Mouse (Mus musculus): ENCODE results near the gene Rsad2. TPM values are rescaled to one million over a fixed set of nuclear protein-coding genes. Genes with fewer than 3 reads are reported as not detected.
A peak's percentile ranks its signal among the peaks of the same experiment; 100 is the strongest.
"Not testable (repeated sequence)": the region's sequence is repeated elsewhere in the genome, so short reads cannot be mapped to it uniquely, and the experiment has no call there.

Rsad2 gene
- polyA plus RNA-seq, 1 experiment from 2014 or later = 11.5 TPM

DNA sequence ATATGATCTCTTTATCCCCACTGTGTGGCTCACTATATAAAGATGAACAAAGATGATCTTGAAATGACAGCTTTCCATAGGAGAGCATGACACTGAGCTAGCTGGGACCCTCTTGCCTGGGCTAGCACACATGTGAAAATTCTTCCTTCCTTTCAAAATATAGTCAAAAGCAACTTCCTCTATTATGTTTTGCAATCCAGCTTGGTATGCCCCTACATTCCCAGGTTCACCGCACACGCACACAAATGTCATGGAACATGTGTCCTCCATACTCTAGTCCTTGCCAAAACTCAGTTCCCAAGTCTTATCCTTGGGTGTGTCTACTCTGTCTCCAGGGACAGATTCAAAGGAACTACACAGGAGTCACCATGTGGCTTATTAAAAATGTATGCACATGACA is 6.8 kb downstream of the Rsad2 start:
- Histone ChIP-seq H3K4me3 (ENCODE audit: low read depth, low read length) (no peak overlapping the region), H3K4me2 (replicated peaks; ENCODE audit: low read depth, low read length) (no peak overlapping the region), H3K4me1 (ENCODE audit: insufficient read depth, low read depth, low read length) (no peaks in the 10 kb centered on the region), H3K27me3 (replicated peaks; ENCODE audit: insufficient read depth, low read length) (no peaks in the 10 kb centered on the region), H3K9ac (replicated peaks; ENCODE audit: low read depth) (no peak overlapping the region), H3K27ac (ENCODE audit: low read length) (no peak overlapping the region), H3K36me3 (ENCODE audit: insufficient read depth, low read length) (no peaks in the 10 kb centered on the region), H3K9me3 (ENCODE audit: low read length) (no peaks in the 10 kb centered on the region)
- DNase-seq (ENCODE audit: low spot score) (no peak), ATAC-seq (no peak)
- TF ChIP-seq CTCF (IDR thresholded peaks at IDR 0.05) = no peak
- TF ChIP-seq EP300 (IDR thresholded peaks at IDR 0.05) = no peak
- WGBS = 94% methylated on average over 2 of the region's 2 CpGs

DNA sequence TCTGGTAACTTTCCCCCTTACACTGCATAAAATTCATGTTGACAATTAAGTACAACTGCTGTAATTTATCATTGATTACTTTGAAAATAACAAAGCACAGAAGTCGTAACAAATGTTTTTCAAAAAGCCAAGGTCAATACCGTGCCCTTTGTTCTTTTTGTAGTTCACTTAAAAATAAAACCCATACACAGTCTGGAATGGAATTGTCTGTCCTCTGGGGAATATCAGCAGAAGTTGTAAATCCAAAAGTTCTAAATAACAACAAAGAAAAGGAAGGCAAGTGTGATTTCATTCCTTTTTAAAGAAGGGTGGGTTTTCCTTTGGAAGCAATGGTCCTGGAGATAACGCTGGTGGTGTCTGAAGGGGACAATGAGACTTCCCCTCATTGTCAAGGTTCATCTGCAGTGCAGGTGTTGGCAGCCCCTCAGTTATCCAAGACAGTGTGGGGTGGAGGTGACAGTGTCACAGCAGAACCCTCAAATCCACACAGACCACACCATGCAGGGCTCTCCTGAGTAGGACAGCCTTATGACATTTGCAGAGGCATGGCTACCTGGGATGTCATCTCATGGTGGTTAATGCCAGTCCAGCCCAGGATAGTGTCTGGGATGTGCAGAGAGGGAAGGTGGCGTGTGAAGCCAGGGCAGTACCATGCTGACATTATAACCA is 9.7 kb downstream of the Rsad2 start:
- ATAC-seq (no peak), DNase-seq (ENCODE audit: low spot score) (no peak)
- TF ChIP-seq CTCF (IDR thresholded peaks at IDR 0.05) (no peak), EP300 (IDR thresholded peaks at IDR 0.05) (no peak)
- H3K27ac ChIP-seq (ENCODE audit: low read length) = no peak overlapping the region
- H3K27me3 ChIP-seq (replicated peaks; ENCODE audit: insufficient read depth, low read length) = no peaks in the 10 kb centered on the region
- H3K4me2 ChIP-seq (replicated peaks; ENCODE audit: low read depth, low read length) = no peak overlapping the region
- 68% methylated on average over 4 of the region's 4 CpGs for WGBS
- H3K4me3 ChIP-seq (ENCODE audit: low read depth, low read length) = no peak overlapping the region
- H3K4me1 ChIP-seq (ENCODE audit: insufficient read depth, low read depth, low read length) = no peaks in the 10 kb centered on the region
- no peaks in the 10 kb centered on the region for H3K36me3 ChIP-seq (ENCODE audit: insufficient read depth, low read length)
- no peak overlapping the region for H3K9ac ChIP-seq (replicated peaks; ENCODE audit: low read depth)
- no peaks in the 10 kb centered on the region for H3K9me3 ChIP-seq (ENCODE audit: low read length)

DNA sequence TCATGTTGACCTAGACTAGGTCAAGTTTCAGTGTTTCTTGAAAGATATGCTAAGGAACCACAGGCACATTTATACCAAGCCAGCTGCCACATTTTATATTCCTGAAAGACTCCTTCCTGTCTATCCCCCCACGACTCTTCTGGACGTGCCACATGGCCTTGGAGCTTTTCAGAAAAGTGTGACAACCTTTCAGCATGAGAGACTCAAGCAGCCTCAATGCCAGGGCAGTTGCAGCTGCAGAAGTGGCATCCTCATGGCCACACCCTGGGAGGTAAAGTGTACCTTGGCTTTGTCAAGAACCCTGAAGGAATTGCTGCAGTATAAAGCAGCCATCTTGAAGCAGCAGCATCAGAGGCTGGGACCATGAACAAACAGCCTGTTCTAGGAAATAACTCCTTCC is 11.7 kb downstream of the Rsad2 start:
- Histone ChIP-seq H3K9ac (replicated peaks; ENCODE audit: low read depth) (no peak overlapping the region), H3K4me3 (ENCODE audit: low read depth, low read length) (no peak overlapping the region), H3K27me3 (replicated peaks; ENCODE audit: insufficient read depth, low read length) (no peaks in the 10 kb centered on the region), H3K36me3 (ENCODE audit: insufficient read depth, low read length) (no peaks in the 10 kb centered on the region), H3K4me2 (replicated peaks; ENCODE audit: low read depth, low read length) (no peak overlapping the region), H3K27ac (ENCODE audit: low read length) (no peak overlapping the region), H3K4me1 (ENCODE audit: insufficient read depth, low read depth, low read length) (no peaks in the 10 kb centered on the region), H3K9me3 (ENCODE audit: low read length) (no peaks in the 10 kb centered on the region)
- ATAC-seq = no peak
- TF ChIP-seq EP300 (IDR thresholded peaks at IDR 0.05) = no peak
- no peak for TF ChIP-seq CTCF (IDR thresholded peaks at IDR 0.05)
- WGBS = 74% methylated on average over 2 of the region's 2 CpGs
- no peak for DNase-seq (ENCODE audit: low spot score)

DNA sequence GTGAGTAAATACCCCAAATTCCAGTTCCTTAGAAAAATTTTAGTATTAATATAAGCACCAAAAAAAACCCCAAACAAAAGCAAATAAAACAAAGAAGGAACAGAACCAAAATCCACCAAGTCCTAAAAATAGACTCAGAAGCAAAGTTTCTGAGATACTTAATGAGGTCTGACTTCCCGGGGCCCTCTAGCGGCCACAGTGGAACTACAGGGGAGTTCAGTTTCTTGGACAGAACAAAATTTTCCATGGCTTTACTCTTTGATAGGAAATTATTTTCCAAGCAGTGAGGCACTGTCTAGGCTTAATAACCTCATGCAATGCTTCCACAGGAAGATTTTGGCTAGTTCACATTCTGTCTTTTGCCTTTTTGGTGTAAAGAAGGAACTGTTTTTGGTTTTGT is 12.2 kb downstream of the Rsad2 start:
- Histone ChIP-seq H3K36me3 (ENCODE audit: insufficient read depth, low read length) (no peaks in the 10 kb centered on the region), H3K4me3 (ENCODE audit: low read depth, low read length) (no peak overlapping the region), H3K27ac (ENCODE audit: low read length) (no peak overlapping the region), H3K4me1 (ENCODE audit: insufficient read depth, low read depth, low read length) (no peaks in the 10 kb centered on the region), H3K27me3 (replicated peaks; ENCODE audit: insufficient read depth, low read length) (no peaks in the 10 kb centered on the region), H3K9me3 (ENCODE audit: low read length) (no peaks in the 10 kb centered on the region), H3K9ac (replicated peaks; ENCODE audit: low read depth) (no peak overlapping the region), H3K4me2 (replicated peaks; ENCODE audit: low read depth, low read length) (no peak overlapping the region)
- no peak for ATAC-seq
- 0% methylated on average over 2 of the region's 2 CpGs for WGBS
- TF ChIP-seq EP300 (IDR thresholded peaks at IDR 0.05) (0 out of 2 replicates have a peak, but pooled peaks have one; percentile 18), CTCF (IDR thresholded peaks at IDR 0.05) (peak; percentile 79)
- peak; percentile 74 for DNase-seq (ENCODE audit: low spot score)

DNA sequence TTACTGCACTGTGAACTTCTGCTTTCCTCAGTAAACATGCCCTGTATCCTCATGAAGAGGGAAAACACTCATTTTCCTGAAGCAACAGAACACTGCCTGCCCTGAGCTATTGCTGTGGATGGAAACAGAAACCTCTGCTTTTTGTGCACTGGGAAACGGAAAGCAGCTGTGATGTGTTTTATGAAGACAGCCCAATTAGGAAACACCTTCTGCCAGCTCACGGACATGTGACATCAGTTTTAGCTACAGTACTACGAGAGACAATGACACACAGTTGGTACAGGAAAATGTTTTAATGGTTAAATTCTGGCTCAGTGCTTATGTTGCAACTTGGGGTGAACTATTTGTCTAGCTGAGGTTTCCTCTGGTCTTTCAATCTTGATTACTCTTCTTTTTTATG is 16.9 kb downstream of the Rsad2 start:
- WGBS = 36% methylated on average over 3 of the region's 3 CpGs
- TF ChIP-seq EP300 (IDR thresholded peaks at IDR 0.05) (no peak), CTCF (IDR thresholded peaks at IDR 0.05) (no peak)
- no peak overlapping the region for H3K27ac ChIP-seq (ENCODE audit: low read length)
- no peak overlapping the region for H3K9ac ChIP-seq (replicated peaks; ENCODE audit: low read depth)
- peak; percentile 25 for ATAC-seq
- no peak overlapping the region for H3K4me2 ChIP-seq (replicated peaks; ENCODE audit: low read depth, low read length)
- no peaks in the 10 kb centered on the region for H3K36me3 ChIP-seq (ENCODE audit: insufficient read depth, low read length)
- H3K9me3 ChIP-seq (ENCODE audit: low read length) = no peaks in the 10 kb centered on the region
- DNase-seq (ENCODE audit: low spot score) = peak; percentile 54
- no peak overlapping the region for H3K4me3 ChIP-seq (ENCODE audit: low read depth, low read length)
- H3K4me1 ChIP-seq (ENCODE audit: insufficient read depth, low read depth, low read length) = no peaks in the 10 kb centered on the region
- no peaks in the 10 kb centered on the region for H3K27me3 ChIP-seq (replicated peaks; ENCODE audit: insufficient read depth, low read length)

DNA sequence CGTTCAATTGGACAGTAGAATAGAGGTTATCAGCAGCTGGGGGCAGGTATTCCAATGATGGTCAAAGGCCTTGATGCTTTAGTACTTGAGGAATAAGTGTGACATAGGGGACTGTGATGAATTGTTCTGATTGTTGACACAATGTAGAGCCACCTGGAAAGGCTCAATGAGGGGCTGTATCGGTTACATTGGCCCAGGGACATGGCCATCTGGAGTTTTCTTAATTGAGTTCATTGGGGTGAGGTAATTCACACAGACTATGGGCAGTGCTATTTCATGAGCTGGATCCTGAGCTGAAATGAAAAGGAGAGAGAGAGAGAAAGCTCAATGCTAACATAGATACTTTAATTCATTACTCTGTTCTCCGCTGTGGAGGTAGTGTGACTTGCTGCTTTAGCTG is 18.3 kb downstream of the Rsad2 start:
- no peak overlapping the region for H3K27ac ChIP-seq (ENCODE audit: low read length)
- no peak overlapping the region for H3K4me2 ChIP-seq (replicated peaks; ENCODE audit: low read depth, low read length)
- TF ChIP-seq CTCF (IDR thresholded peaks at IDR 0.05) (no peak), EP300 (IDR thresholded peaks at IDR 0.05) (no peak)
- H3K9me3 ChIP-seq (ENCODE audit: low read length) = no peaks in the 10 kb centered on the region
- H3K36me3 ChIP-seq (ENCODE audit: insufficient read depth, low read length) = no peaks in the 10 kb centered on the region
- no peaks in the 10 kb centered on the region for H3K27me3 ChIP-seq (replicated peaks; ENCODE audit: insufficient read depth, low read length)
- no peaks in the 10 kb centered on the region for H3K4me1 ChIP-seq (ENCODE audit: insufficient read depth, low read depth, low read length)
- ATAC-seq (no peak), DNase-seq (ENCODE audit: low spot score) (no peak)
- no peak overlapping the region for H3K4me3 ChIP-seq (ENCODE audit: low read depth, low read length)
- 60% methylated on average over 3 of the region's 3 CpGs for WGBS
- no peak overlapping the region for H3K9ac ChIP-seq (replicated peaks; ENCODE audit: low read depth)

DNA sequence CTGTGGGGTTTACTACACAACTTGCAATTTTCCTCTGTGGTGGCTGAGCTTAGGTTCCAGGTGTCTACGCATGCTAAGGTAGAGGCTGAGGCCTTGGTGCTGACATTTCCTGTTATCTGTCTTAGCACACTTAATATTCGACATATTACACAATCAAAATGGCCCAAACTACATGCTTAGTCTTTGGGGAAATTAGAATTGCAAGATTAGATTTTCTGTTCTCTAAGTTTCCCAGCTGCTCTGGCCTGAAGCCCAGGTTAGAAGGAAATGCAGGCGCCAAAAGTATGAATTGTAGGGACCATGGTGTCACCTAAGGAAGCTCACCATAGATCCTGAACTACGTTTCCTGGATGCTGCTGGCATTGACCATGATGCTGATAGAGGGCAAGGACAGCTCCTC is 19.9 kb downstream of the Rsad2 start:
- Histone ChIP-seq H3K36me3 (ENCODE audit: insufficient read depth, low read length) (no peaks in the 10 kb centered on the region), H3K4me3 (ENCODE audit: low read depth, low read length) (no peak overlapping the region), H3K27ac (ENCODE audit: low read length) (no peak overlapping the region), H3K9ac (replicated peaks; ENCODE audit: low read depth) (no peak overlapping the region), H3K27me3 (replicated peaks; ENCODE audit: insufficient read depth, low read length) (no peaks in the 10 kb centered on the region), H3K4me2 (replicated peaks; ENCODE audit: low read depth, low read length) (no peak overlapping the region), H3K9me3 (ENCODE audit: low read length) (no peaks in the 10 kb centered on the region), H3K4me1 (ENCODE audit: insufficient read depth, low read depth, low read length) (no peaks in the 10 kb centered on the region)
- DNase-seq (ENCODE audit: low spot score) = peak; percentile 64
- TF ChIP-seq EP300 (IDR thresholded peaks at IDR 0.05) (peak; percentile 64; the same call in 1 of the 2 replicates), CTCF (IDR thresholded peaks at IDR 0.05) (no peak)
- ATAC-seq = peak; percentile 50; the same call in 1 of the 2 replicates
- WGBS = 58% methylated on average over 4 of the region's 4 CpGs

DNA sequence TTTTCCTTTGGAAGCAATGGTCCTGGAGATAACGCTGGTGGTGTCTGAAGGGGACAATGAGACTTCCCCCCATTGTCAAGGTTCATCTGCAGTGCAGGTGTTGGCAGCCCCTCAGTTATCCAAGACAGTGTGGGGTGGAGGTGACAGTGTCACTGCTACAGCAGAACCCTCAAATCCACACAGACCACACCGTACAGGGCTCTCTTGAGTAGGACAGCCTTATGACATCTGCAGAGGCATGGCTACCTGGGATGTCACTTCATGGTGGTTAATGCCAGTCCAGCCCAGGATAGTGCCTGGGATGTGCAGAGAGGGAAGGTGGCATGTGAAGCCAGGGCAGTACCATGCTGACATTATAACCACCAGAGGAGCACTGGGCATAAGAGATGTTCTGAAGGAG is 27.5 kb downstream of the Rsad2 start:
- 87% methylated on average over 1 of the region's 2 CpGs for WGBS
- DNase-seq (ENCODE audit: low spot score); ATAC-seq: not testable (repeated sequence)

More for the DNA sequence above, 27.5 kb downstream of the Rsad2 start:
- not testable (repeated sequence) for H3K9me3 ChIP-seq (ENCODE audit: low read length); H3K27me3 ChIP-seq (replicated peaks; ENCODE audit: insufficient read depth, low read length); H3K4me3 ChIP-seq (ENCODE audit: low read depth, low read length); H3K9ac ChIP-seq (replicated peaks; ENCODE audit: low read depth); H3K36me3 ChIP-seq (ENCODE audit: insufficient read depth, low read length); H3K4me2 ChIP-seq (replicated peaks; ENCODE audit: low read depth, low read length); H3K27ac ChIP-seq (ENCODE audit: low read length); H3K4me1 ChIP-seq (ENCODE audit: insufficient read depth, low read depth, low read length)
